17 mouse cellular contexts compared by ENCODE assay signal in the genomic region with DNA sequence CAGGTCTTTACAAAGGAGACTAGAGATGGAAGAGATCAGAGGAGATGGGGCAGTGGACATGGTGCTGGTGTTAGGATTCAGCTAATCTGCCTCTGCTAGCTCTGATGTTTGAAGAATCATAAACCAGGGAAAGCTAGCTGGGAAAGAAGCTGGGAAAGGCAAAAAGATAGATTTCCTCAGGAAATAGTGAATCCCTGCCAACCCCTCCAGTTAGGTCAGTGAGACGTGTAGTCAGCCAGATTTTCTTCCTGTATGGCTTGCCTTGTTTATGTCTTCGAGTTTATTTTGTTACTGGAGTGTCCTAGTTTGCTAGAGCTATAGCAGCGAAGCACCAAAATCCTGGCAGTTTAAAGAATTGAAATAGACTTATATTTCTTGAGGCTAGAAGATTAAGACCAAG.
"Had no signal": no experiment of that assay in that cellular context is flagged by ENCODE, and none has a peak within 500 bp of the region (broad histone marks: within the 10 kb centered on the region; RNA-seq: fewer than 3 reads in every experiment).

No protein-coding gene starts in this region.

- DNase-seq: kidney, postnatal 10 days; kidney, postnatal 36 days; left cerebral cortex, postnatal 4 days; liver, postnatal 0 days; lung, postnatal 14 days; lung, postnatal 4 days; midbrain, embryonic 14.5 days; right cerebral cortex, postnatal 4 days; thymus, adult 2 months; thymus, postnatal 14 days; thymus, postnatal 4 days had no signal

- H3K27me3 ChIP-seq: kidney, embryonic 15.5 days; limb, embryonic 12.5 days; limb, embryonic 15.5 days; lung, embryonic 15.5 days had no signal

- H3K27ac ChIP-seq: kidney, embryonic 15.5 days; limb, embryonic 12.5 days; limb, embryonic 15.5 days; liver, embryonic 14.5 days; lung, embryonic 15.5 days; stomach, postnatal 0 days had no signal

- H3K4me3 ChIP-seq: kidney, embryonic 15.5 days; limb, embryonic 12.5 days; limb, embryonic 15.5 days; lung, embryonic 15.5 days had no signal
